Mouse (Mus musculus): ENCODE data around the gene Fabp3.

DNA sequence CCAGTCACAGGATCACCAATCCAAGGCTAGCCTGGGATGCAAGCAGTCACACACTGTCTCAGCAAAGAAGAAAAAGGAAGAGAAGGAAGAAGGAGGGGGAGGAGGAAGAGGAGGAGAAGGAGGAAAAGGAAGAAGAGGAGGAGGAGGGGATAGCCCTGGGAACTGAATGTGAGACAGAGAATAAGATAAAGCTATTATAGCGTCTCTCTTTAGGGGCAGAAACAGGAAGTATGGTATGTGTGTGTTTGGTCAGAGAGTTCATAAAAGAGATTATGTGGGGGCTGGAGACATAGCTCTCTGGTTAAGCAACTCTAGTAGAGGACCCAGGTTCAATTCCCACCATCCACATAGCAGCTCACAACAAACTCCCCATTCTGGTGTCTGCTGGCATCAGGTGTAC lies 14.8 kb downstream of the Fabp3 start:
- no peak for TF ChIP-seq CTCF (IDR thresholded peaks at IDR 0.05; ENCODE audit: control insufficient read depth, insufficient read depth, low read length)
- TF ChIP-seq POLR2A (IDR thresholded peaks at IDR 0.05; ENCODE audit: borderline replicate concordance, control insufficient read depth, low read depth, low read length): no peak
